ENCODE assay signal across 23 mouse cellular contexts in genomic region chr2:159012725-159013124, GRCm38 (mm10).
DNase-seq lines count a peak whose midpoint lies in the region; ATAC-seq and TF ChIP-seq lines count a peak whose summit lies in the region.
"Had no signal": no experiment of that assay in that cellular context is flagged by ENCODE, and none has a peak within 500 bp of the region (broad histone marks: within the 10 kb centered on the region; RNA-seq: fewer than 3 reads in every experiment).

No protein-coding gene starts in this region.

- peak; percentile 82 for TF ChIP-seq EP300 in ES-Bruce4 (IDR thresholded peaks at IDR 0.05; ENCODE audit: insufficient read depth, low read depth, low read length)

- H3K4me2 ChIP-seq in intestine, embryonic 15.5 days (replicated peaks): no peak overlapping the region
- H3K4me2 ChIP-seq: embryonic facial prominence, embryonic 12.5 days; forebrain, embryonic 13.5 days; forebrain, embryonic 15.5 days had no signal

- H3K27me3 ChIP-seq in ES-Bruce4 (ENCODE audit: control insufficient read depth, insufficient read depth, low read length, poor library complexity, severe bottlenecking): no peaks in the 10 kb centered on the region
- no peaks in the 10 kb centered on the region for H3K27me3 ChIP-seq in hindbrain, embryonic 10.5 days (ENCODE audit: insufficient read depth, poor library complexity, severe bottlenecking)
- no peaks in the 10 kb centered on the region for H3K27me3 ChIP-seq in intestine, embryonic 15.5 days (replicated peaks)
- H3K27me3 ChIP-seq: CH12.LX; embryonic facial prominence, embryonic 12.5 days; forebrain, embryonic 13.5 days; forebrain, embryonic 15.5 days had no signal

- H3K4me1 ChIP-seq in ES-Bruce4 (ENCODE audit: control insufficient read depth, insufficient read depth, low read length) (peaks cover 3% of the 10 kb centered on the region), ES-E14 (ENCODE audit: control insufficient read depth in 2 of 2, insufficient read depth in 2 of 2, low read length in 2 of 2, poor library complexity in 1 of 2) (peaks cover 2% of the 10 kb centered on the region in 2 experiments; a peak in 2 of 4 replicates)
- H3K4me1 ChIP-seq in hindbrain, embryonic 10.5 days (replicated peaks): no peaks in the 10 kb centered on the region
- H3K4me1 ChIP-seq in intestine, embryonic 15.5 days (replicated peaks): no peaks in the 10 kb centered on the region
- H3K4me1 ChIP-seq: embryonic facial prominence, embryonic 10.5 days; embryonic facial prominence, embryonic 12.5 days; forebrain, embryonic 13.5 days; forebrain, embryonic 15.5 days had no signal

- no peaks in the 10 kb centered on the region for H3K36me3 ChIP-seq in ES-Bruce4 (ENCODE audit: control insufficient read depth, insufficient read depth, low read length, poor library complexity, severe bottlenecking)
- no peaks in the 10 kb centered on the region for H3K36me3 ChIP-seq in ES-E14 (ENCODE audit: control insufficient read depth, insufficient read depth, low read length, poor library complexity, severe bottlenecking)
- no peaks in the 10 kb centered on the region for H3K36me3 ChIP-seq in hindbrain, embryonic 10.5 days
- no peaks in the 10 kb centered on the region for H3K36me3 ChIP-seq in intestine, embryonic 15.5 days
- H3K36me3 ChIP-seq: embryonic facial prominence, embryonic 10.5 days; embryonic facial prominence, embryonic 12.5 days; forebrain, embryonic 15.5 days had no signal

- H3K27ac ChIP-seq in ES-Bruce4 (ENCODE audit: insufficient read depth, low read length) (no peak overlapping the region), ES-E14 (ENCODE audit: insufficient read depth, low read depth, low read length, poor library complexity, severe bottlenecking) (no peak overlapping the region)
- H3K27ac ChIP-seq in hindbrain, embryonic 10.5 days: no peak overlapping the region
- H3K27ac ChIP-seq in intestine, embryonic 15.5 days: no peak overlapping the region
- H3K27ac ChIP-seq: embryonic facial prominence, embryonic 10.5 days; embryonic facial prominence, embryonic 12.5 days; forebrain, embryonic 13.5 days; forebrain, embryonic 15.5 days had no signal

- no peak for TF ChIP-seq POLR2A in ES-Bruce4 (IDR thresholded peaks at IDR 0.05; ENCODE audit: insufficient read depth, low read length)

- TF ChIP-seq CTCF in ES-Bruce4 (IDR thresholded peaks at IDR 0.05; ENCODE audit: low read depth, low read length): no peak

- no peak for ATAC-seq in intestine, embryonic 15.5 days
- ATAC-seq: CD4-positive, CD25-positive, alpha-beta regulatory T cell, adult 4 months; forebrain, embryonic 13.5 days; forebrain, embryonic 15.5 days; forebrain, postnatal 0 days had no signal

- no peaks in the 10 kb centered on the region for H3K9me3 ChIP-seq in ES-Bruce4 (replicated peaks; ENCODE audit: control insufficient read depth, insufficient read depth, low read length, poor library complexity, severe bottlenecking)
- no peaks in the 10 kb centered on the region for H3K9me3 ChIP-seq in ES-E14 (ENCODE audit: control insufficient read depth, insufficient read depth, low read depth, low read length)
- peaks cover 6% of the 10 kb centered on the region; the same call in 1 of the 2 replicates for H3K9me3 ChIP-seq in hindbrain, embryonic 10.5 days
- H3K9me3 ChIP-seq in intestine, embryonic 15.5 days: no peaks in the 10 kb centered on the region
- H3K9me3 ChIP-seq: embryonic facial prominence, embryonic 10.5 days; embryonic facial prominence, embryonic 12.5 days; forebrain, embryonic 15.5 days had no signal

- H3K9ac ChIP-seq in ES-Bruce4 (ENCODE audit: low read depth, poor library complexity, severe bottlenecking): no peak overlapping the region
- H3K9ac ChIP-seq in ES-E14 (ENCODE audit: insufficient read depth, low read depth, low read length, poor library complexity, severe bottlenecking): no peak overlapping the region
- H3K9ac ChIP-seq in intestine, embryonic 15.5 days: no peak overlapping the region
- H3K9ac ChIP-seq: embryonic facial prominence, embryonic 12.5 days; forebrain, embryonic 13.5 days; forebrain, embryonic 15.5 days; forebrain, postnatal 0 days had no signal

- in situ Hi-C loops in ES-E14 (cut with MboI; ENCODE audit: low sequenced_read_pairs in 2 of 2, unreplicated experiment in 2 of 2): no loop called here

- WGBS in hindbrain, embryonic 10.5 days: 81% methylated on average over 4 of the region's 4 CpGs
- 71% methylated on average over 4 of the region's 4 CpGs for WGBS in intestine, embryonic 15.5 days

- DNase-seq in ES-E14 (ENCODE audit: low read depth, low spot score) (peak; percentile 41), ZHBTc4 (ENCODE audit: low read depth, low spot score) (peak; percentile 32)
- no peak for DNase-seq in hindbrain, embryonic 10.5 days (ENCODE audit: low spot score)
- DNase-seq: adrenal gland, adult 2 months; adrenal gland, postnatal 10 days; adrenal gland, postnatal 25 days; B cell, adult 2 months; cerebellum, adult 11 months; cerebellum, adult 18-20 months; cerebellum, adult 8-10 months; cerebellum, adult 9-11 months; cerebellum, postnatal 14 days; cerebellum, postnatal 36 days; embryo, embryonic 11 days; forebrain, postnatal 0 days had no signal

- no peak overlapping the region for H3K4me3 ChIP-seq in ES-Bruce4 (ENCODE audit: low read depth, low read length)
- H3K4me3 ChIP-seq in ES-E14 (ENCODE audit: insufficient read depth in 1 of 2, low read depth in 1 of 2, low read length in 2 of 2, poor library complexity in 1 of 2, severe bottlenecking in 1 of 2): no peak overlapping the region
- no peak overlapping the region for H3K4me3 ChIP-seq in hindbrain, embryonic 10.5 days
- no peak overlapping the region for H3K4me3 ChIP-seq in intestine, embryonic 15.5 days (replicated peaks)
- H3K4me3 ChIP-seq: embryonic facial prominence, embryonic 10.5 days; embryonic facial prominence, embryonic 12.5 days; forebrain, embryonic 13.5 days; forebrain, embryonic 15.5 days had no signal

TF ChIP-seq in ES-E14, 5 proteins besides CTCF, POLR2A, EP300 and RAD21:
- TF ChIP-seq CHD2 (IDR thresholded peaks at IDR 0.05; ENCODE audit: low read depth, low read length) (no peak), ZNF384 (IDR thresholded peaks at IDR 0.05; ENCODE audit: low read depth, low read length) (no peak), ZC3H11A (IDR thresholded peaks at IDR 0.05; ENCODE audit: borderline replicate concordance, low read depth, low read length) (no peak), HCFC1 (IDR thresholded peaks at IDR 0.05; ENCODE audit: borderline replicate concordance, insufficient read depth, low read length) (no peak), MAFK (IDR thresholded peaks at IDR 0.05; ENCODE audit: insufficient read depth, low read depth, low read length) (no peak)
